Mouse (Mus musculus): ENCODE measurements around the gene Fam20b. TPM values are rescaled to one million over a fixed set of nuclear protein-coding genes. Genes with fewer than 3 reads are reported as not detected.

Gene Fam20b
- polyA plus RNA-seq, 1 experiment from 2014 or later, result 17.5 TPM

DNA sequence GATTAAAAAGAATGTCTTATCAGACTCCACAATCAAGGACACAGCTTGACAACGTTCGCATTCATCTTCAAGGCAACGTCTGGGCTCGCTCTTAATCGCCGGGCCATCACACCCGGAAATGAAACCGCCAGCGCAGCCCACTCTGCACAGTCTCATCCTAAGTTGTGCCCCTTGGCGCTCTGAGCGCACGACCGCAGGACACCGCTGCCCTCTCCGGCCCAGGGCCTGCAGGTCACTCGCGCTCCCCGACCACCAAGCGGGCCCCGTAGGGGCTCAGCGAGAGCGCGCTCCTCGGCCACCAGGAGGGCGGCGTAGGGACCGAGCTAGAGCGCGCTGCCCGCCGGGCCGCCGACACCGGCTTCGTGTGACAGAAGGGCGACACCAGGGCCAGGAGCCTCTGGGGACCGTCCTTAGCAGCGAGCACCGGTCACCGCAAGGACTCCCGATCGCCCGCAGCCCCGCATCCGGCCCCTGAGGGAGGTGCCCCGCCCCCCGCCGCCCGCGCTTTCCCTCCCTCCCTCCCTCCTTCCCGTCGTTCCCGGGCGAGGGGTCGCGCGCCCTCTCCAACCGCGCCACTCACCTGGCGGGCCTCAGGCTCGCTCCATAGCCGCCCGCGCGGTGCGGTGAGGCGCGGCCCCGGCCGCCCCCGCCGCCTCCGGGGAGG is 468 bp downstream of the Fam20b start:
- Histone ChIP-seq H3K36me3 (replicated peaks) (peaks cover 8% of the 10 kb centered on the region; the same call in 1 of the 2 replicates), H3K4me3 (peak overlapping the region; percentile 94), H3K27me3 (ENCODE audit: poor library complexity, severe bottlenecking) (peaks cover 21% of the 10 kb centered on the region), H3K27ac (peak overlapping the region; percentile 96), H3K9me3 (no peaks in the 10 kb centered on the region), H3K4me1 (peaks cover 28% of the 10 kb centered on the region)
- WGBS, result under 1% methylated on average over 53 of the region's 73 CpGs
- DNase-seq (ENCODE audit: extremely low spot score, low spot score), result peak; percentile 79

DNA sequence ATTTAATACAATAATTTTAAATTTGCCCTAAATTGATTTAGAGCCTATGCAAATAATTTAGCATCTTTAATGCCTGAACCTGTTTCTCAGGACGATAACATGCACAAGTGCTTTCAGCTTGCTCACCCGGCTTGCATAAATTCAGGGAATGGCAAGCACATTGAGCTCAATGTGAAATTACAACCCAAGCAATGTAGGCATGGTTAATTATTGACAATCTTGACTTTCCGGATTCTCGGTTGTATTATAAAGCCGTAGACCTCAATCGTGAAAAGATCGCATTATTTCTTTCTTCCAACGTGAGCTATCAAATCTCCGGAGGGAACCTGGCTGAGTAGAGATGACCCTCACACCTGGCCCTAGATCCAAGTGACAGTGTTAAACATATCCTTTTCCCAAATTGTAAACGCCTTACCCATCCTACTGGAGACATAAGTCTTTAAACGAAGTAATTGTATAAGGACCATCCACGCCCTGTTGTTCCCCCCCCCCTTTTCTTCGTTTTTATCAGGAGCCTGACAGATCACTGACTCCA is 1.1 kb downstream of the Fam20b start:
- DNase-seq (ENCODE audit: extremely low spot score, low spot score), result no peak
- Histone ChIP-seq H3K27me3 (ENCODE audit: poor library complexity, severe bottlenecking) (peaks cover 21% of the 10 kb centered on the region), H3K36me3 (replicated peaks) (peaks cover 8% of the 10 kb centered on the region; the same call in 1 of the 2 replicates), H3K4me1 (peaks cover 28% of the 10 kb centered on the region), H3K4me3 (peak overlapping the region; percentile 94), H3K9me3 (no peaks in the 10 kb centered on the region), H3K27ac (peak overlapping the region; percentile 96)
- 15% methylated on average over 13 of the region's 13 CpGs for WGBS

DNA sequence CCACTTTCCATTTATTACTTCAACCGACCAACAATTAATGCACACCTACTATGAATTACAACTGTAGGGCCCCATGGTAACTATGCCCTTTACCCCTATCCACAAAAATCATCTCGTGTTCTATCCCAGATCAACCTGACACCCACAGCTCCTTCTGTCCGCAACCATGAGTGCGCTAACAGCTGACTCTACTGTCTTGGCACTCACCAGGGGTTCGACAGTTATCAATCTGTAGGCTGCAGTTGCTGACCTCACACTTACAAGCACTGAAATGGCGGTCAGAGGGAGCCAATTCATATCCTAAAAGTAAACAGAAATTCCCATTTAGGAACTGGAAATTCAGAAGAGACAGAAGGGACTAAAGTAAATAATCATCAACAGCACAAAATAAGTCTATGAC is 2.2 kb downstream of the Fam20b start:
- Histone ChIP-seq H3K4me1 (peaks cover 28% of the 10 kb centered on the region), H3K36me3 (replicated peaks) (peaks cover 8% of the 10 kb centered on the region; the same call in 1 of the 2 replicates), H3K9me3 (no peaks in the 10 kb centered on the region), H3K27me3 (ENCODE audit: poor library complexity, severe bottlenecking) (peaks cover 21% of the 10 kb centered on the region), H3K27ac (no peak overlapping the region), H3K4me3 (no peak overlapping the region)
- WGBS, result 95% methylated on average over 6 of the region's 6 CpGs
- DNase-seq (ENCODE audit: extremely low spot score, low spot score), result no peak

- DNase-seq (ENCODE audit: extremely low spot score, low spot score), result no peak
- Histone ChIP-seq H3K36me3 (replicated peaks) (peaks cover 8% of the 10 kb centered on the region), H3K4me1 (peaks cover 12% of the 10 kb centered on the region), H3K4me3 (no peak overlapping the region), H3K27me3 (ENCODE audit: poor library complexity, severe bottlenecking) (no peaks in the 10 kb centered on the region), H3K9me3 (no peaks in the 10 kb centered on the region), H3K27ac (no peak overlapping the region)
- 83% methylated on average over 10 of the region's 10 CpGs for WGBS
Observed at GRCm38 (mm10) chr1:156710472-156711098, 8.3 kb downstream of the Fam20b start.

DNA sequence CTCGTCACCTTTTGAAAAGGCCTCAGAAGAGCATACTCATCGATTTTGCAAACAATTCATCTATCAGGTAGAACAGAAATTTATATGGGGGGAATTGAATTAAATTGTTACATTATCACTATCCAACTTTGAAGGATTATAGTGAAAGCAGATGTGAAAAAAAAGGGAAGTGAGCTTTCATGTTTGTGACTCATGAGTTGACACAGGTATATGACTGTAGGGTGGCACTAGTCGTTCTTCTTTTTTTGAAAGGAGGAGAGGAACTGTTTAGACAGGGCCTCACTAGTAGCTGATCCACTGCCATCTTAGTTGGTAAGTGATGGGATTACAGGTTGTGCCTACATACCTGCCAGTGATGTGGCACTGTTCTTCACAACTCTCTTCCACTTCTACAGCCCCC is 10.2 kb downstream of the Fam20b start:
- Histone ChIP-seq H3K27ac (no peak overlapping the region), H3K4me1 (peaks cover 12% of the 10 kb centered on the region), H3K4me3 (no peak overlapping the region), H3K27me3 (ENCODE audit: poor library complexity, severe bottlenecking) (no peaks in the 10 kb centered on the region), H3K9me3 (no peaks in the 10 kb centered on the region), H3K36me3 (replicated peaks) (peaks cover 25% of the 10 kb centered on the region)
- WGBS, result 91% methylated on average over 3 of the region's 3 CpGs
- DNase-seq (ENCODE audit: extremely low spot score, low spot score), result no peak

- 85% methylated on average over 10 of the region's 10 CpGs for WGBS
- peaks cover 48% of the 10 kb centered on the region for H3K36me3 ChIP-seq (replicated peaks)
- no peaks in the 10 kb centered on the region for H3K9me3 ChIP-seq
- peaks cover 8% of the 10 kb centered on the region for H3K4me1 ChIP-seq
- no peak overlapping the region for H3K27ac ChIP-seq
- DNase-seq (ENCODE audit: extremely low spot score, low spot score), result no peak
- no peaks in the 10 kb centered on the region for H3K27me3 ChIP-seq (ENCODE audit: poor library complexity, severe bottlenecking)
- H3K4me3 ChIP-seq, result no peak overlapping the region
Observed at GRCm38 (mm10) chr1:156705696-156706285, 13.1 kb downstream of the Fam20b start.

DNA sequence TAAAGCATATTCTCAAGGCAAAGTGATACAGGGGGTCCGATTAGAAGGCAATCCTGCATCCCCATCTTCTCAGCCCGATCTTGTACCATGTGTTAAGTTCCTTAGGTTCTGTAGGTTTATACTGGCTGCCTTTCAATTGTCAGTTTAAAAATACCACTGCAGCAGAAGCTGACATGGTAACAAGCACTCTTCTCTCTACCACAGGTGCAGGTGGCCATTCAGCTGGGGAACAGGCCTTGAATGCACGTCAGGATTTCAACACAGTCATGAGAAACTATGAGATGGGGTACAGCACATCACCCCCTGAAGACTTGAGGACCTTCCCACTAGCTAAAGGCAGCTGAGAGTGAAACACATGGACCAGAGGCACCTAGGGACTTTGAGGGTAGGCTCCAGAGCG is 15.4 kb downstream of the Fam20b start:
- H3K4me1 ChIP-seq, result peaks cover 3% of the 10 kb centered on the region
- no peak for DNase-seq (ENCODE audit: extremely low spot score, low spot score)
- WGBS, result 88% methylated on average over 4 of the region's 4 CpGs
- H3K4me3 ChIP-seq, result no peak overlapping the region
- no peaks in the 10 kb centered on the region for H3K9me3 ChIP-seq
- H3K36me3 ChIP-seq (replicated peaks), result peaks cover 69% of the 10 kb centered on the region
- H3K27ac ChIP-seq, result no peak overlapping the region
- H3K27me3 ChIP-seq (ENCODE audit: poor library complexity, severe bottlenecking), result no peaks in the 10 kb centered on the region

DNA sequence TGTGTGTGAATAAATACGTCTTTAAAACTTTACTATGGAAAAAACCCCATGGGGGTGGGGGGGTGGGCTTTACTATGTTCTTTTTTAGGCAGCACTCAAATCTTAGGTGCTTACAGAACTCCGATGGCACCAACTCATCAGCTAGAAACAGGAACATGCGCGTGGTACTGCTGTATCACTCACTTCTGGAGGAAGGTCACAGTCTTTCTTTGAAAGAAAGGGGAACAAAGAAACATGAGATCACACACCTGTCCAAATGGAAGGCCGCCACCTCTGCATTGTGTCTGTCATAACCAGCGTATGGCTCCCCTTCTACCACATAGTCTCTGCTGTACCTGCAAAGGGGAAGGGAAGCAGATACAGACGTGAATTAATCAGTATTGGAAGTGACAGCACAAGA is 16.7 kb downstream of the Fam20b start:
- peaks cover 82% of the 10 kb centered on the region for H3K36me3 ChIP-seq (replicated peaks)
- no peak overlapping the region for H3K27ac ChIP-seq
- peaks cover 3% of the 10 kb centered on the region for H3K4me1 ChIP-seq
- H3K4me3 ChIP-seq, result no peak overlapping the region
- H3K27me3 ChIP-seq (ENCODE audit: poor library complexity, severe bottlenecking), result no peaks in the 10 kb centered on the region
- WGBS, result 92% methylated on average over 7 of the region's 7 CpGs
- DNase-seq (ENCODE audit: extremely low spot score, low spot score), result no peak
- no peaks in the 10 kb centered on the region for H3K9me3 ChIP-seq

DNA sequence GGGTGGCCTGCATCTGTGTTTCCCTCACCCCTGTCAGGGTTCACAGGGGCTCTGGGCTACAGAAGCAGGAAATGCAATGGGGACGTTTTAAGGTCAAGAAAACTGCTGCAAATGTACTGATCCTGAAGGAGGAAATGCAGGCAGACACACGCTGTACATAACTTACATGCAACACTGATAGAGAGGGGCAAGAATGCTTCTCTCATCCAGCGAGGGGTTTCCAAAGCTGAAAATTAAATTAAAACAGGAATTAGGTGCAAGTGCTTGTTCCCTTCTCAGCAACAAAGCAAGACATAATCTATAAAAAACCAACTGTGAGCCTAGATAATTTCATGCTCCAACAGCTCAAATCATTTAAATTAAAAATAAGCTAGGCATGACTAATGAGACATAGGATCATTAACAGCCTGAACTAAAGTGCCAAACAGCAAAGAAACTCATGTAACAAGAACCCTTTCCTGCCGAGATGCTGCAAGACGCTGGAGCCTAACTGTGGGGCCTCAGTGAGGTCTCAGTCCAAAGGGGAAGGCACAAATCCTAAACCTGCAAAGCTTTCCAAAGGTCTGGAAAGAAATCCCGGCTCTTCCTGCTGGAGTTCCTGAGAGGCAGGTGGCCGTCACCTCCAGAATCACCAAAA is 32.7 kb downstream of the Fam20b start:
- Histone ChIP-seq H3K9me3 (no peaks in the 10 kb centered on the region), H3K27ac (no peak overlapping the region), H3K4me1 (peaks cover 10% of the 10 kb centered on the region), H3K36me3 (replicated peaks) (peaks cover 87% of the 10 kb centered on the region), H3K27me3 (ENCODE audit: poor library complexity, severe bottlenecking) (no peaks in the 10 kb centered on the region), H3K4me3 (no peak overlapping the region)
- 72% methylated on average over 7 of the region's 7 CpGs for WGBS
- no peak for DNase-seq (ENCODE audit: extremely low spot score, low spot score)

DNA sequence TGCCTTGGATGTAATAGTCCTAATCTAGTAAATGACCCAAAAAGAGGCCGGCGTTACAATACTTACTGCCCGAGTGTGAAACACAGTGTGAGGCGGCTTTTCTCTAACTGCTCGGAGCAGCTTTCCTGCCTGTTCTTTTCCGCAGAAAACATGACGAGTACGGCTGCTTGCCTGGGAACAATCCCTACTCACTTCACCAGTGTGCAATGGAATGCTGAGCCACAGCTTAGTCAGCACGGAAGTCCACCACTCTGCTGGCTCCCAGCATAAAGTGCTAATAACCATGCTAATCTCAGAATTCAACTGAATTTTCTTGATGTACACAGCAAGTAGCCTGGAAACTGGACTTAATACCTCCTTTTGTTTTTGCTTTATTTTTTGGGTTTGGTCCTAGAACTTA is 39.3 kb downstream of the Fam20b start:
- Histone ChIP-seq H3K9me3 (no peaks in the 10 kb centered on the region), H3K4me3 (no peak overlapping the region), H3K27ac (no peak overlapping the region), H3K4me1 (peaks cover 1% of the 10 kb centered on the region), H3K36me3 (replicated peaks) (peaks cover 41% of the 10 kb centered on the region), H3K27me3 (ENCODE audit: poor library complexity, severe bottlenecking) (peaks cover 5% of the 10 kb centered on the region)
- no peak for DNase-seq (ENCODE audit: extremely low spot score, low spot score)
- WGBS, result 85% methylated on average over 9 of the region's 9 CpGs

GRCm38 (mm10) chr1:156677230-156677629 is 41.7 kb downstream of the Fam20b start:
- Histone ChIP-seq H3K36me3 (replicated peaks) (peaks cover 23% of the 10 kb centered on the region), H3K9me3 (no peaks in the 10 kb centered on the region), H3K4me1 (peaks cover 22% of the 10 kb centered on the region), H3K27me3 (ENCODE audit: poor library complexity, severe bottlenecking) (peaks cover 22% of the 10 kb centered on the region), H3K27ac (no peak overlapping the region), H3K4me3 (no peak overlapping the region)
- WGBS, result 83% methylated on average over 3 of the region's 3 CpGs
- DNase-seq (ENCODE audit: extremely low spot score, low spot score), result no peak

DNA sequence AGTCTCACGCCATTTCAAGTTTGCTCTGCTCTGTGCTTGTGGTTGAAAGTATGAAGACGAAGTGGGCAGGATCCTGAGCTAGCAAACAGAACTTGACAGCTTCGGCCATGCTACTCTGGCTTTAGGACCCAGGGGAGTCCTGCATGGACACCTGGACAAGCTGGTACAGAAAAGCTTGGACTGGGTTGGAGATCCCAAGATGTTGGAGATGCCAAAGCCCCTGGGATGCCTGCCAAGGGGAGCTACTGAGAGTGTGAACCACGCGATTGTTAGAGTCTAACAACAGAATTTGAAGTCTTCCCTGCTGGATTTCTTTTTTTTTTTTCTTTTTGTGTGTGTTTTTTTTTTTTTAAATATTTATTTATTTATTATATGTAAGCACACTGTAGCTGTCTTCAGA is 42.3 kb downstream of the Fam20b start:
- 90% methylated on average over 5 of the region's 5 CpGs for WGBS
- no peak for DNase-seq (ENCODE audit: extremely low spot score, low spot score)
- peaks cover 26% of the 10 kb centered on the region for H3K27me3 ChIP-seq (ENCODE audit: poor library complexity, severe bottlenecking)

More for the DNA sequence above, 42.3 kb downstream of the Fam20b start:
- H3K4me1 ChIP-seq, result peaks cover 22% of the 10 kb centered on the region
- H3K36me3 ChIP-seq (replicated peaks), result peaks cover 20% of the 10 kb centered on the region
- H3K27ac ChIP-seq, result no peak overlapping the region
- H3K9me3 ChIP-seq, result no peaks in the 10 kb centered on the region
- H3K4me3 ChIP-seq, result no peak overlapping the region

Data from forebrain, embryonic 10.5 days (tissue).